Mouse (Mus musculus): ENCODE measurements around the gene Rpl18.

- TF ChIP-seq CTCF (IDR thresholded peaks at IDR 0.05; ENCODE audit: borderline replicate concordance, extremely low read depth, insufficient read depth, insufficient read length) (no peak), POLR2A (IDR thresholded peaks at IDR 0.05; ENCODE audit: borderline replicate concordance, extremely low read depth, insufficient read depth, insufficient read length, poor library complexity, severe bottlenecking) (no peak)
Observed at GRCm38 (mm10) chr7:45749401-45749800, 34.1 kb downstream of the Rpl18 start.

All from brain, embryonic 14.5 days (tissue).